Mouse (Mus musculus): ENCODE results near the gene Nbdy.

- TF ChIP-seq CTCF (IDR thresholded peaks at IDR 0.05) (peak; percentile 80), EP300 (IDR thresholded peaks at IDR 0.05; ENCODE audit: insufficient read depth, low read depth, low read length) (no peak)
Observed at GRCm38 (mm10) chrX:153707735-153708134, 15.7 kb upstream of the Nbdy start.
